Comparison of ENCODE assay signal across 19 mouse cellular contexts in genomic region chr8:107405935-107406334, GRCm38 (mm10). TPM values are rescaled to one million over a fixed set of nuclear protein-coding genes. Genes with fewer than 3 reads are reported as not detected.
DNase-seq lines count a peak whose midpoint lies in the region; ATAC-seq and TF ChIP-seq lines count a peak whose summit lies in the region.
"Had no signal": no experiment of that assay in that cellular context is flagged by ENCODE, and none has a peak within 500 bp of the region (broad histone marks: within the 10 kb centered on the region; RNA-seq: fewer than 3 reads in every experiment).

No protein-coding gene starts in this region.

- TF ChIP-seq CTCF in lung, postnatal 0 days (IDR thresholded peaks at IDR 0.05): no peak

- H3K9ac ChIP-seq in liver, embryonic 15.5 days: no peak overlapping the region
- H3K9ac ChIP-seq in liver, embryonic 11.5 days (ENCODE audit: low read depth, low read length): no peak overlapping the region
- H3K9ac ChIP-seq in lung, postnatal 0 days (replicated peaks; ENCODE audit: low read depth): no peak overlapping the region
- no peak overlapping the region for H3K9ac ChIP-seq in intestine, embryonic 15.5 days
- H3K9ac ChIP-seq in stomach, embryonic 14.5 days (replicated peaks; ENCODE audit: low read depth, low read length): no peak overlapping the region
- H3K9ac ChIP-seq in hindbrain, embryonic 12.5 days: no peak overlapping the region
- H3K9ac ChIP-seq: heart, embryonic 12.5 days had no signal

- WGBS in liver, embryonic 15.5 days (ENCODE audit: insufficient replicate concordance): 52% methylated on average over 3 of the region's 3 CpGs
- 60% methylated on average over 3 of the region's 3 CpGs for WGBS in liver, embryonic 11.5 days
- 34% methylated on average over 3 of the region's 3 CpGs for WGBS in lung, postnatal 0 days
- WGBS in intestine, embryonic 15.5 days: 42% methylated on average over 3 of the region's 3 CpGs
- 47% methylated on average over 3 of the region's 3 CpGs for WGBS in stomach, embryonic 14.5 days
- WGBS in hindbrain, embryonic 12.5 days: 67% methylated on average over 3 of the region's 3 CpGs

- H3K9me3 ChIP-seq in liver, embryonic 15.5 days (replicated peaks): no peaks in the 10 kb centered on the region
- H3K9me3 ChIP-seq in liver, embryonic 11.5 days (ENCODE audit: control insufficient read depth, low read length): no peaks in the 10 kb centered on the region
- H3K9me3 ChIP-seq in lung, postnatal 0 days (ENCODE audit: low read length): no peaks in the 10 kb centered on the region
- H3K9me3 ChIP-seq in intestine, embryonic 15.5 days: no peaks in the 10 kb centered on the region
- no peaks in the 10 kb centered on the region for H3K9me3 ChIP-seq in stomach, embryonic 14.5 days (ENCODE audit: control insufficient read depth, low read depth, low read length)
- H3K9me3 ChIP-seq in hindbrain, embryonic 12.5 days (replicated peaks): no peaks in the 10 kb centered on the region
- H3K9me3 ChIP-seq: embryonic facial prominence, embryonic 10.5 days; forebrain, embryonic 10.5 days; heart, embryonic 12.5 days had no signal

- no peak for DNase-seq in liver, embryonic 11.5 days (ENCODE audit: low spot score)
- peak; percentile 50 for DNase-seq in lung, postnatal 0 days (ENCODE audit: low spot score)
- no peak for DNase-seq in lung, postnatal 4 days
- no peak for DNase-seq in adrenal gland, adult 18-20 months (ENCODE audit: low spot score in 2 of 2)
- DNase-seq: adrenal gland, adult 8-10 months; adrenal gland, postnatal 36 days; cerebellum, adult 2 months; cerebellum, postnatal 10 days; gastrocnemius, adult 2 months; gastrocnemius, postnatal 25 days had no signal

- H3K4me2 ChIP-seq in liver, embryonic 15.5 days: no peak overlapping the region
- no peak overlapping the region for H3K4me2 ChIP-seq in liver, embryonic 11.5 days
- H3K4me2 ChIP-seq in lung, postnatal 0 days (replicated peaks; ENCODE audit: low read depth, low read length): no peak overlapping the region
- H3K4me2 ChIP-seq in intestine, embryonic 15.5 days (replicated peaks): no peak overlapping the region
- no peak overlapping the region for H3K4me2 ChIP-seq in stomach, embryonic 14.5 days (replicated peaks; ENCODE audit: low read depth, low read length)
- H3K4me2 ChIP-seq in hindbrain, embryonic 12.5 days (replicated peaks): no peak overlapping the region
- H3K4me2 ChIP-seq: heart, embryonic 12.5 days had no signal

- H3K27me3 ChIP-seq in liver, embryonic 15.5 days: no peaks in the 10 kb centered on the region
- H3K27me3 ChIP-seq in liver, embryonic 11.5 days (replicated peaks; ENCODE audit: control insufficient read depth, insufficient read depth, low read length): no peaks in the 10 kb centered on the region
- H3K27me3 ChIP-seq in lung, postnatal 0 days (replicated peaks; ENCODE audit: insufficient read depth, low read length): no peaks in the 10 kb centered on the region
- H3K27me3 ChIP-seq in intestine, embryonic 15.5 days (replicated peaks): no peaks in the 10 kb centered on the region
- H3K27me3 ChIP-seq in stomach, embryonic 14.5 days (ENCODE audit: control insufficient read depth, insufficient read depth, low read length): no peaks in the 10 kb centered on the region
- no peaks in the 10 kb centered on the region for H3K27me3 ChIP-seq in hindbrain, embryonic 12.5 days
- H3K27me3 ChIP-seq: heart, embryonic 12.5 days had no signal

- H3K4me1 ChIP-seq in liver, embryonic 15.5 days (replicated peaks): peaks cover 46% of the 10 kb centered on the region
- H3K4me1 ChIP-seq in liver, embryonic 11.5 days (replicated peaks; ENCODE audit: control insufficient read depth, insufficient read depth, low read length): peaks cover 20% of the 10 kb centered on the region
- H3K4me1 ChIP-seq in lung, postnatal 0 days (ENCODE audit: insufficient read depth, low read depth, low read length): peaks cover 4% of the 10 kb centered on the region; the same call in 1 of the 2 replicates
- peaks cover 10% of the 10 kb centered on the region for H3K4me1 ChIP-seq in intestine, embryonic 15.5 days (replicated peaks)
- H3K4me1 ChIP-seq in stomach, embryonic 14.5 days (ENCODE audit: control insufficient read depth, insufficient read depth, low read length): 0 out of 2 replicates have a peak, but pooled peaks cover 2% of the 10 kb centered on the region
- peaks cover 12% of the 10 kb centered on the region for H3K4me1 ChIP-seq in hindbrain, embryonic 12.5 days

- peak overlapping the region; percentile 39; the same call in 1 of the 2 replicates for H3K27ac ChIP-seq in liver, embryonic 15.5 days (replicated peaks)
- no peak overlapping the region for H3K27ac ChIP-seq in liver, embryonic 11.5 days (ENCODE audit: low read depth, low read length)
- H3K27ac ChIP-seq in lung, postnatal 0 days (ENCODE audit: low read length): no peak overlapping the region
- 0 out of 2 replicates have a peak overlapping the region, but pooled peaks have one; percentile 27 for H3K27ac ChIP-seq in intestine, embryonic 15.5 days
- H3K27ac ChIP-seq in stomach, embryonic 14.5 days (ENCODE audit: low read length): 0 out of 2 replicates have a peak overlapping the region, but pooled peaks have one; percentile 27
- H3K27ac ChIP-seq in hindbrain, embryonic 12.5 days: no peak overlapping the region
- H3K27ac ChIP-seq: embryonic facial prominence, embryonic 10.5 days; forebrain, embryonic 10.5 days; gastrocnemius, adult 2 months had no signal

- no peak for ATAC-seq in liver, embryonic 15.5 days (ENCODE audit: insufficient read depth)
- no peak for ATAC-seq in liver, embryonic 11.5 days (replicated peaks; ENCODE audit: low FRiP score)
- ATAC-seq in lung, postnatal 0 days: 0 out of 2 replicates have a peak, but pooled peaks have one; percentile 34
- peak; percentile 39; the same call in 1 of the 2 replicates for ATAC-seq in intestine, embryonic 15.5 days
- ATAC-seq in stomach, embryonic 14.5 days (ENCODE audit: insufficient number of reproducible peaks, insufficient read depth, low FRiP score, low read depth): no peak
- ATAC-seq in hindbrain, embryonic 12.5 days (ENCODE audit: low FRiP score): no peak
- ATAC-seq: forebrain, embryonic 14.5 days had no signal

- no peak overlapping the region for H3K4me3 ChIP-seq in liver, embryonic 15.5 days (replicated peaks)
- no peak overlapping the region for H3K4me3 ChIP-seq in liver, embryonic 11.5 days (ENCODE audit: low read depth, low read length)
- H3K4me3 ChIP-seq in lung, postnatal 0 days (ENCODE audit: low read depth, low read length): no peak overlapping the region
- H3K4me3 ChIP-seq in intestine, embryonic 15.5 days (replicated peaks): no peak overlapping the region
- no peak overlapping the region for H3K4me3 ChIP-seq in stomach, embryonic 14.5 days (ENCODE audit: low read depth, low read length)
- no peak overlapping the region for H3K4me3 ChIP-seq in hindbrain, embryonic 12.5 days
- H3K4me3 ChIP-seq: embryonic facial prominence, embryonic 10.5 days; erythroblast, embryonic 14.5 days; forebrain, embryonic 10.5 days; gastrocnemius, adult 2 months; heart, embryonic 12.5 days had no signal

- H3K36me3 ChIP-seq in liver, embryonic 15.5 days (replicated peaks): peaks cover 15% of the 10 kb centered on the region
- H3K36me3 ChIP-seq in liver, embryonic 11.5 days (ENCODE audit: control insufficient read depth, insufficient read depth, low read length): peaks cover 6% of the 10 kb centered on the region
- H3K36me3 ChIP-seq in lung, postnatal 0 days (ENCODE audit: insufficient read depth, low read length): 0 out of 2 replicates have a peak, but pooled peaks cover 6% of the 10 kb centered on the region
- H3K36me3 ChIP-seq in intestine, embryonic 15.5 days: peaks cover 14% of the 10 kb centered on the region
- peaks cover 13% of the 10 kb centered on the region for H3K36me3 ChIP-seq in stomach, embryonic 14.5 days (ENCODE audit: control insufficient read depth, insufficient read depth, low read length)
- peaks cover 23% of the 10 kb centered on the region for H3K36me3 ChIP-seq in hindbrain, embryonic 12.5 days

- TF ChIP-seq EP300 in lung, postnatal 0 days (IDR thresholded peaks at IDR 0.05): no peak

RNA-seq across cellular contexts. Expression of gene Nqo1, which starts 2.9 kb away (rescaled TPM):
- 14.0 and 15.0 TPM in 2 replicates for polyA plus RNA-seq in liver, embryonic 15.5 days (2015; fragmentation: Nextera tagmentation; extraction: Ambion mirVana)
- polyA plus RNA-seq in liver, embryonic 11.5 days (2014; fragmentation: Nextera tagmentation; extraction: Ambion mirVana): 12.5 and 15.9 TPM in 2 replicates
- 8.1 and 8.2 TPM in 2 replicates for polyA plus RNA-seq in lung, postnatal 0 days (2015; fragmentation: Nextera tagmentation; extraction: Ambion mirVana)
- polyA plus RNA-seq in intestine, embryonic 15.5 days (2015; fragmentation: Nextera tagmentation; extraction: Ambion mirVana): 14.4 and 18.2 TPM in 2 replicates
- 13.9 and 15.0 TPM in 2 replicates for polyA plus RNA-seq in stomach, embryonic 14.5 days (2014; fragmentation: Nextera tagmentation; extraction: Ambion mirVana)
- 6.4 and 8.2 TPM in 2 replicates for polyA plus RNA-seq in hindbrain, embryonic 12.5 days (2016; fragmentation: Nextera tagmentation; extraction: Ambion mirVana)
- 1 to 10 TPM; 6.0 to 6.2 TPM for total RNA-seq in adrenal gland, adult 18-20 months (2021)

RNA-seq across cellular contexts. Expression of gene Nob1, which starts 18.9 kb away (rescaled TPM):
- polyA plus RNA-seq in liver, embryonic 15.5 days (2015; fragmentation: Nextera tagmentation; extraction: Ambion mirVana): 26.0 and 27.1 TPM in 2 replicates
- 92.9 and 93.3 TPM in 2 replicates for polyA plus RNA-seq in liver, embryonic 11.5 days (2014; fragmentation: Nextera tagmentation; extraction: Ambion mirVana)
- 26.4 and 27.5 TPM in 2 replicates for polyA plus RNA-seq in lung, postnatal 0 days (2015; fragmentation: Nextera tagmentation; extraction: Ambion mirVana)
- polyA plus RNA-seq in intestine, embryonic 15.5 days (2015; fragmentation: Nextera tagmentation; extraction: Ambion mirVana): 74.4 and 74.8 TPM in 2 replicates
- polyA plus RNA-seq in stomach, embryonic 14.5 days (2014; fragmentation: Nextera tagmentation; extraction: Ambion mirVana): 67.8 and 72.3 TPM in 2 replicates
- polyA plus RNA-seq in hindbrain, embryonic 12.5 days (2016; fragmentation: Nextera tagmentation; extraction: Ambion mirVana): 78.3 and 78.9 TPM in 2 replicates
- 10 to 100 TPM; 32.2 to 40.8 TPM for total RNA-seq in adrenal gland, adult 18-20 months (2021)

RNA-seq across cellular contexts. Expression of gene Wwp2, which starts 30.2 kb away (rescaled TPM):
- 29.7 and 32.3 TPM in 2 replicates for polyA plus RNA-seq in liver, embryonic 15.5 days (2015; fragmentation: Nextera tagmentation; extraction: Ambion mirVana)
- 37.6 and 40.2 TPM in 2 replicates for polyA plus RNA-seq in liver, embryonic 11.5 days (2014; fragmentation: Nextera tagmentation; extraction: Ambion mirVana)
- polyA plus RNA-seq in lung, postnatal 0 days (2015; fragmentation: Nextera tagmentation; extraction: Ambion mirVana): 27.3 and 28.1 TPM in 2 replicates
- polyA plus RNA-seq in intestine, embryonic 15.5 days (2015; fragmentation: Nextera tagmentation; extraction: Ambion mirVana): 37.0 and 39.2 TPM in 2 replicates
- 37.1 and 39.8 TPM in 2 replicates for polyA plus RNA-seq in stomach, embryonic 14.5 days (2014; fragmentation: Nextera tagmentation; extraction: Ambion mirVana)
- polyA plus RNA-seq in hindbrain, embryonic 12.5 days (2016; fragmentation: Nextera tagmentation; extraction: Ambion mirVana): 109 and 124 TPM in 2 replicates
- 10 to 100 TPM; 32.7 to 33.2 TPM for total RNA-seq in adrenal gland, adult 18-20 months (2021)

Comparison
In these comparisons a context has a peak if more than half of its experiments do, and no peak if none do; other contexts are left out.
1. H3K27ac ChIP-seq: peak in liver, embryonic 15.5 days (single experiment), intestine, embryonic 15.5 days (single experiment) and stomach, embryonic 14.5 days (single experiment); none in liver, embryonic 11.5 days (single experiment), lung, postnatal 0 days (single experiment) and hindbrain, embryonic 12.5 days (single experiment).
2. ATAC-seq: peak in lung, postnatal 0 days (single experiment) and intestine, embryonic 15.5 days (single experiment); none in liver, embryonic 15.5 days (single experiment), liver, embryonic 11.5 days (single experiment), stomach, embryonic 14.5 days (single experiment) and hindbrain, embryonic 12.5 days (single experiment).